Comparison of ENCODE assay signal across 11 mouse cellular contexts in genomic region chr7:34338445-34339163, GRCm38 (mm10). TPM values are rescaled to one million over a fixed set of nuclear protein-coding genes. Genes with fewer than 3 reads are reported as not detected.
A peak's percentile ranks its signal among the peaks of the same experiment; 100 is the strongest.
DNase-seq lines count a peak whose midpoint lies in the region.
"Had no signal": no experiment of that assay in that cellular context is flagged by ENCODE, and none has a peak within 500 bp of the region (broad histone marks: within the 10 kb centered on the region; RNA-seq: fewer than 3 reads in every experiment).

No protein-coding gene starts in this region.

- peak; percentile 36 for DNase-seq in embryo, embryonic 10 days (ENCODE audit: low spot score)
- no peak for DNase-seq in embryo, embryonic 9.5 days (ENCODE audit: extremely low spot score)
- peak; percentile 25 for DNase-seq in heart, postnatal 4 days
- DNase-seq in heart, adult 8-10 months (ENCODE audit: low spot score) = no peak
- DNase-seq in A20 (ENCODE audit: low read depth, low spot score) = peak; percentile 88
- peak; percentile 34 for DNase-seq in forelimb bud, embryonic 11.5 days (ENCODE audit: low read depth, low spot score)
- no peak for DNase-seq in layer of hippocampus, adult 18-20 months (ENCODE audit: low spot score in 2 of 2)
- no peak for DNase-seq in testis, postnatal 14 days (ENCODE audit: low spot score)
- DNase-seq: adrenal gland, postnatal 25 days; kidney, postnatal 14 days; layer of hippocampus, postnatal 36 days had no signal

RNA-seq across cellular contexts. Expression of gene 4931406P16Rik, which starts 25.3 kb away (rescaled TPM):
- total RNA-seq in heart, postnatal 4 days (2021) = 10 to 100 TPM; 85.5 to 89.9 TPM
- total RNA-seq in heart, adult 8-10 months (2022) = 10 to 100 TPM; 38.7 to 43.4 (median 41.0) TPM
- 10 to 100 TPM; 31.9 to 33.6 TPM for total RNA-seq in layer of hippocampus, adult 18-20 months (2021)

RNA-seq across cellular contexts. Expression of gene Lsm14a, which starts 54.5 kb away (rescaled TPM):
- 100 to 1,000 TPM; 102 to 103 TPM for total RNA-seq in heart, postnatal 4 days (2021)
- total RNA-seq in heart, adult 8-10 months (2022) = 10 to 100 TPM; 82.0 to 92.4 (median 85.0) TPM
- total RNA-seq in layer of hippocampus, adult 18-20 months (2021) = 10 to 100 TPM; 89.8 to 94.0 TPM

Comparison
In these comparisons a context has a peak if more than half of its experiments do, and no peak if none do; other contexts are left out.
1. DNase-seq: peak in embryo, embryonic 10 days (single experiment), heart, postnatal 4 days (single experiment), A20 (single experiment) and forelimb bud, embryonic 11.5 days (single experiment); none in embryo, embryonic 9.5 days (single experiment), heart, adult 8-10 months (single experiment), layer of hippocampus, adult 18-20 months (0 of 2) and testis, postnatal 14 days (single experiment).